Mouse (Mus musculus) hindbrain, embryonic 14.5 days (tissue): Measurements from ENCODE around the gene Zfp988. TPM values are rescaled to one million over a fixed set of nuclear protein-coding genes. Genes with fewer than 3 reads are reported as not detected.
A peak's percentile ranks its signal among the peaks of the same experiment; 100 is the strongest.
"Not testable (repeated sequence)": the region's sequence is repeated elsewhere in the genome, so short reads cannot be mapped to it uniquely, and the experiment has no call there.

Experiments
- ATAC-seq: fragments of 200-750 bp; cut with Nextera tagmentation; 2 replicates; pipeline ENCODE4 v1.8.0; 2017; ENCODE audit warnings: moderate number of reproducible peaks, mild to moderate bottlenecking, moderate TSS enrichment, moderate library complexity; ENCODE audit not compliant: low FRiP score
- DNase-seq: peaks from one replicate; pipeline ENCODE4 v3.0.0-alpha.2; 2015; ENCODE audit warnings: low spot score
- H3K27ac ChIP-seq: fragments of 300-500 bp; sonication (generic); 2 replicates; pipeline ENCODE4 v1.5.1; 2014; ENCODE audit warnings: mild to moderate bottlenecking, moderate library complexity
- H3K27me3 ChIP-seq: fragments of 300-500 bp; sonication (generic); 2 replicates; pipeline ENCODE4 v1.6.1; 2014; ENCODE audit warnings: mild to moderate bottlenecking, low read length, mixed read lengths; ENCODE audit not compliant: control insufficient read depth, insufficient read depth
- H3K36me3 ChIP-seq: fragments of 300-500 bp; sonication (generic); replicated peaks from 2 replicates; pipeline ENCODE4 v1.6.1; 2014; ENCODE audit not compliant: control insufficient read depth, insufficient read depth
- H3K4me1 ChIP-seq: fragments of 300-500 bp; sonication (generic); replicated peaks from 2 replicates; pipeline ENCODE4 v1.6.1; 2014; ENCODE audit warnings: antibody characterized with exemption, low read length, mixed read lengths; ENCODE audit not compliant: control insufficient read depth, insufficient read depth
- H3K4me2 ChIP-seq: fragments of 300-500 bp; sonication (generic); replicated peaks from 2 replicates; pipeline ENCODE4 v1.6.1; 2014; ENCODE audit warnings: mild to moderate bottlenecking, moderate library complexity
- H3K4me3 ChIP-seq: fragments of 300-500 bp; sonication (generic); replicated peaks from 2 replicates; pipeline ENCODE4 v1.5.1; 2014; ENCODE audit warnings: mild to moderate bottlenecking, low read length
- H3K9ac ChIP-seq: fragments of 300-500 bp; sonication (generic); 2 replicates; pipeline ENCODE4 v1.6.1; 2014
- H3K9me3 ChIP-seq: fragments of 300-500 bp; sonication (generic); 2 replicates; pipeline ENCODE4 v1.6.1; 2016; ENCODE audit warnings: low read length; ENCODE audit not compliant: control insufficient read depth
- WGBS: fragments of 180-500 bp; shearing (Covaris S2); extraction: QIAGEN DNeasy Blood & Tissue Kit; methylation state at CpG from one replicate; pipeline ENCODE4 v1.1.7; 2014; 5-methylcytosine and 5-hydroxymethylcytosine counted together
- polyA plus RNA-seq: library from polyadenylated mRNA; unstranded; fragments of >200 nt; fragmentation: Nextera tagmentation; extraction: Ambion mirVana; gene quantifications from 2 replicates; pipeline ENCODE4 v1.2.1, GENCODE M21; 2014

Gene Zfp988
- 0.19 and 0.39 TPM in 2 replicates for polyA plus RNA-seq

DNA sequence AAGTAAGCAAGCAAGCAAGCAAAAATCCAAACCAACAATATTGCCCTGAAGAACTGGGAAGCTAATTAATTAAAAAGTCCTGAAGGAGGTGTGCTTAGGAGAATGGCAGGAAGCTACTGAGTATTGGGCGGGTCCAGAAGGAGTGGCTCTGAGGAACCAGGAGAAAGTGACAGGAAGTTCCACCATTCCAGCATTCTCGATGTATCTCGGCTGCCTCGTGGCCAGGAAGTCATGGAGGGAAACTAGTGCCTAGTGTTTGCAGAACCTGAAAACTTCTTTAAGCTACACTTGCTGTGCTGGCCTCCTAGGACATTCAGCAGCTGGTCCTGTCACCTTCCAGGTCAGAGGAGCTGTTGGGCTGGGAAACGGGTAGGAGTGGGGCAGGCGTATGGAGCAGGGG lies at the start of gene Zfp988:
Zfp988 (plus strand) TSS at position 239 of the 400 bp plus-strand sequence.
- not testable (repeated sequence) for H3K27ac ChIP-seq, H3K4me3 ChIP-seq, DNase-seq, H3K27me3 ChIP-seq, ATAC-seq, H3K4me2 ChIP-seq, H3K36me3 ChIP-seq, H3K4me1 ChIP-seq, H3K9ac ChIP-seq
- peaks cover 19% of the 10 kb centered on the region for H3K9me3 ChIP-seq
- 92% methylated on average over 6 of the region's 6 CpGs for WGBS

- WGBS = 88% methylated on average over 2 of the region's 3 CpGs
- not testable (repeated sequence) for H3K36me3 ChIP-seq, H3K4me3 ChIP-seq, H3K27me3 ChIP-seq, ATAC-seq, H3K27ac ChIP-seq, H3K4me1 ChIP-seq, H3K9ac ChIP-seq, H3K4me2 ChIP-seq, DNase-seq
- H3K9me3 ChIP-seq = peaks cover 28% of the 10 kb centered on the region
Observed at GRCm38 (mm10) chr4:147262708-147263107, 42.8 kb upstream of the Zfp988 start.

GRCm38 (mm10) chr4:147267302-147267701 lies 38.2 kb upstream of the Zfp988 start:
- H3K9me3 ChIP-seq = peaks cover 23% of the 10 kb centered on the region
- DNase-seq, H3K4me3 ChIP-seq, H3K4me2 ChIP-seq, H3K27ac ChIP-seq, H3K9ac ChIP-seq, H3K27me3 ChIP-seq, H3K4me1 ChIP-seq, H3K36me3 ChIP-seq, ATAC-seq: not testable (repeated sequence)
- WGBS = 94% methylated on average over 16 of the region's 17 CpGs

DNA sequence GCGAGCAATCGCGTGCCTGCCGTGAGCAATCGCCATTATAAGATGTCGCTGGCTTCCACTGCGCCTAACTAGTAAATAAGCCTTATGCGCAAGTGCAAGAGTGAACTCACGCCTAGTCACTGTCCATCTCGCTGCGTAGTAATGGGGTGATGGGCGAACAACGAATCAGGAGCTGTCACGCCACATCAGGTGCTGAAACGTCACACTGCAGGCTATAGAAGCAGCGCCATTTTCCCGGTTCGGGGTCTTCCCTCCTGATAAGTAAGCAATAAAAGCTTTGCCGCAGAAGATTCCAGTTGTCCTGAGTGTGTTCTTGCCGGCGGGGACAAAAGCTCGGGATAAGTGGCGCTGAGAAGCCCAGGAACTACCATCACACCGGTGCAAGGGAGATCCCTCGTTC lies 36.7 kb upstream of the Zfp988 start:
- not testable (repeated sequence) for H3K27ac ChIP-seq, H3K4me3 ChIP-seq, DNase-seq, H3K27me3 ChIP-seq, H3K4me1 ChIP-seq, H3K9ac ChIP-seq, ATAC-seq, H3K4me2 ChIP-seq, H3K36me3 ChIP-seq
- H3K9me3 ChIP-seq = peaks cover 28% of the 10 kb centered on the region
- WGBS = 89% methylated on average over 25 of the region's 25 CpGs

- not testable (repeated sequence) for H3K36me3 ChIP-seq, ATAC-seq, H3K9ac ChIP-seq, H3K4me3 ChIP-seq, H3K4me1 ChIP-seq, H3K4me2 ChIP-seq, H3K27me3 ChIP-seq, H3K27ac ChIP-seq
- peaks cover 35% of the 10 kb centered on the region for H3K9me3 ChIP-seq
- DNase-seq = peak; percentile 8
- 87% methylated on average over 4 of the region's 4 CpGs for WGBS
Observed at GRCm38 (mm10) chr4:147270026-147270425, 35.4 kb upstream of the Zfp988 start.

DNA sequence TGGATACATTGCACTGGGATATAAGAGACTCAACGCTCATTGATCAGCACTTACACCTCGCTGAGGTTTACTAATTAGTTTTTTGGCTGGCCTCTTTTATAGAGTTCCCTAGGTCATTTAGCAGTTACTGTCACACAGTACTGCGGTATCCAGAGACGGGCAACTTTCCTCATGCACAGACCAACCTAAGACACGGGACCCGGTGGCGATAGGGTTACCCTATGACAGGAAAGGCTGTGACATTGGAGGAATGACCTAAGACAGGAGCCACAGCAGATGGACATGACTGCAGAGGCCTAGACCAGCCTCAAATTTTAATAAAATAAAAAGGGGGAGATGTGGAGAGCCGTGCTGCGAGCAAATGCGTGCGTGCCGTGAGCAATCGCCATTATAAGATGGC lies 33.9 kb upstream of the Zfp988 start:
- not testable (repeated sequence) for H3K4me3 ChIP-seq
- peaks cover 47% of the 10 kb centered on the region for H3K9me3 ChIP-seq

DNA sequence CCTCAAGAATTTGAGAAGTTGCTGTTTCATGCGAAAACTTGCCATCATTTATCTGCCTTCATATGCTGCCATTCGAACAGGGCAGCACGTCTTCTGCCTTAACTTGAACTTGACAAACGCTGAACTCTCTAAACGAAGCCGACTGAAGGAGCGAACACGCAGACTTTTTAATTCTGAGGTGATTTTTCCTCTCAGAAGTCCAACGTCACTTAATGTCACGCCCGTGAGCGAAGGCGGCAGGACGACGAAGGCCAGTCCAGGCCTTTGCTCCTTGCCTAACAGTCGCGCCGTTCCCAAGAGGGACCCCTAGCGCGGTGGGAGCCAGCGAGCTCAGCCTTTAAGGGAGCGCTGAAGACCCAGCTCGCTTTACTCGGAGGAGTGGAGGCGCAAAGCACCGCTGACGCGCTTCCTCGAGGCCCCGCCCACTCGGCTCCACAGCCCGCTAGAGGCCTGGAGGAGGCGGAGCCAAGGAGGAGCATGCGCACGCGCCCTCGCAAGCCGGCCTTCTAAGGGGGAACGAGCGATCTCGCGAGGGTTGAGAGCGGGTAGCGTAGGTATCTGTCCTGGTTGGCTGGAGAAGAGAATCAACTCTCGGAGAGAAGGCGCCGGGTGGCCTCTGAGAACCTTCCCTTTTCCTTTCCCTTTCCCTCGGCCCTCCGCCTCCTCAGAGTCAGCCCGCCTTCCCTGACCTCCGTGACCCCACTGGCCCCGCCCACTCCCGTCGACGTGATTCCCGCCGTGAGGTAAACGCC lies 30.3 kb upstream of the Zfp988 start:
- H3K4me1 ChIP-seq, H3K36me3 ChIP-seq, H3K9ac ChIP-seq, H3K27me3 ChIP-seq, H3K27ac ChIP-seq: not testable (repeated sequence)
- Histone ChIP-seq H3K9me3 (peaks cover 23% of the 10 kb centered on the region), H3K4me3 (peak overlapping the region; percentile 18; the same call in 1 of the 2 replicates), H3K4me2 (peak overlapping the region; percentile 22; the same call in 1 of the 2 replicates)
- WGBS = 42% methylated on average over 53 of the region's 58 CpGs
- ATAC-seq (peak; percentile 68; the same call in 1 of the 2 replicates), DNase-seq (peak; percentile 23)

More for the DNA sequence above, 33.9 kb upstream of the Zfp988 start:
- not testable (repeated sequence) for H3K27me3 ChIP-seq, H3K4me2 ChIP-seq, H3K36me3 ChIP-seq, H3K27ac ChIP-seq, H3K9ac ChIP-seq, ATAC-seq, H3K4me1 ChIP-seq, DNase-seq
- WGBS = 91% methylated on average over 11 of the region's 13 CpGs

DNA sequence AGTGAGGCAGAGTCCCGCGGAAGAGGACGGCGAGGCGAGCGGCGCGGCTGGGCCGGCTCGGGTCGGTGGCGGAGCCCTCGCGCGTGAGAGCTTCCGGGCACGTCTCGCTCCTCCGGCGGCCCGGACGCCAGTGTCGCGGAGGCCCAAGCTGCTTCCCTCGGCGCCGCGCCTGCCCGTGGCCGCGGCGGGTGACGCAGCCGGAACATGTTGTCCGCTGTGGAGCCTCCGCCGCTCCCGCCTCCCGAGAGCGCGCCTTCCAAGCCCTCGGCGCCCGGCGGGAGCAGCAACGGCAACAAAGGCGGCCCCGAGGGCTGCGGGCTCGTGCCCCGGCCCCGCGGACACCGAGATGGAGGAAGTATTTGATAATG lies 29.7 kb upstream of the Zfp988 start:
- Histone ChIP-seq H3K4me2 (peak overlapping the region; percentile 22; the same call in 1 of the 2 replicates), H3K4me3 (peak overlapping the region; percentile 18; the same call in 1 of the 2 replicates), H3K9me3 (peaks cover 23% of the 10 kb centered on the region)
- H3K27me3 ChIP-seq, H3K27ac ChIP-seq, H3K36me3 ChIP-seq, H3K9ac ChIP-seq, H3K4me1 ChIP-seq, ATAC-seq: not testable (repeated sequence)
- DNase-seq = peak; percentile 0
- 32% methylated on average over 54 of the region's 54 CpGs for WGBS

GRCm38 (mm10) chr4:147280406-147280805 lies 25.1 kb upstream of the Zfp988 start:
- H3K27me3 ChIP-seq, H3K4me1 ChIP-seq, ATAC-seq, DNase-seq, H3K27ac ChIP-seq, H3K4me2 ChIP-seq, H3K9ac ChIP-seq, H3K4me3 ChIP-seq, H3K36me3 ChIP-seq: not testable (repeated sequence)
- peaks cover 12% of the 10 kb centered on the region for H3K9me3 ChIP-seq
- 79% methylated on average over 2 of the region's 2 CpGs for WGBS
